Mouse (Mus musculus) kidney, adult 10 weeks (tissue): ENCODE measurements around the gene Bphl. TPM values are rescaled to one million over a fixed set of nuclear protein-coding genes. Genes with fewer than 3 reads are reported as not detected.

ENCODE experiments used
- polyA plus RNA-seq: library from polyadenylated mRNA; stranded (reverse); fragments of 350-450 nt; fragmentation: Illumina TruSeq; extraction: RNeasy Lipid Tissue Mini Kit (QIAGEN cat#74804); gene quantifications from one replicate; pipeline ENCODE4 v1.2.3, GENCODE M21; 2014; ENCODE audit warnings: low read depth, low replicate concordance

Gene Bphl
- 279 TPM for polyA plus RNA-seq

GRCm38 (mm10) chr13:34037172-34038055, at the start of gene Bphl:
Gene Bphl (plus strand): TSS chr13:34037597.

GRCm38 (mm10) chr13:34002058-34003006, 35.1 kb upstream of the Bphl start, which contains the start of the genes Ripk1 and Serpinb6a:
Gene Ripk1 (plus strand): TSS chr13:34002363.
Gene Serpinb6a (minus strand): TSS chr13:34002794.

GRCm38 (mm10) chr13:34077492-34078271, 40.3 kb downstream of the Bphl start, which contains the start of gene Tubb2a:
Gene Tubb2a (minus strand): TSS chr13:34078007.

Other genes with a start within 250 kb of the Bphl start
- not detected for gene Serpinb6e, start 194.2 kb upstream of the Bphl start, polyA plus RNA-seq
- not detected for gene Serpinb6c, start 131.9 kb upstream of the Bphl start, polyA plus RNA-seq
- 98.7 TPM for gene Nqo2, start 72.9 kb upstream of the Bphl start, polyA plus RNA-seq
- gene Ripk1, start 35.2 kb upstream of the Bphl start, polyA plus RNA-seq = 35.2 TPM
- 87.1 TPM for gene Serpinb6a, start 34.8 kb upstream of the Bphl start, polyA plus RNA-seq
- gene Tubb2a, start 40.4 kb downstream of the Bphl start, polyA plus RNA-seq = 5.7 TPM
- gene Tubb2b, start 92.9 kb downstream of the Bphl start, polyA plus RNA-seq = 3.7 TPM
- gene Psmg4, start 125.4 kb downstream of the Bphl start, polyA plus RNA-seq = 12.1 TPM